Mouse (Mus musculus) midbrain, embryonic 15.5 days (tissue): ENCODE data around the gene Grm4. TPM values are rescaled to one million over a fixed set of nuclear protein-coding genes. Genes with fewer than 3 reads are reported as not detected.

Experiments used
- ATAC-seq: fragments of 200-750 bp; cut with Nextera tagmentation; replicated peaks from 2 replicates; pipeline ENCODE4 v1.8.0; 2017; ENCODE audit warnings: moderate TSS enrichment
- H3K27ac ChIP-seq: fragments of 300-500 bp; sonication (generic); 2 replicates; pipeline ENCODE4 v1.5.1; 2015; ENCODE audit warnings: mild to moderate bottlenecking, inconsistent platforms
- H3K27me3 ChIP-seq: fragments of 300-500 bp; sonication (generic); replicated peaks from 2 replicates; pipeline ENCODE4 v1.6.1; 2015; ENCODE audit warnings: inconsistent platforms
- H3K36me3 ChIP-seq: fragments of 300-500 bp; sonication (generic); replicated peaks from 2 replicates; pipeline ENCODE4 v1.6.1; 2015; ENCODE audit warnings: inconsistent platforms
- H3K4me1 ChIP-seq: fragments of 300-500 bp; sonication (generic); 2 replicates; pipeline ENCODE4 v1.6.1; 2015; ENCODE audit warnings: inconsistent platforms
- H3K4me2 ChIP-seq: fragments of 300-500 bp; sonication (generic); 2 replicates; pipeline ENCODE4 v1.6.1; 2015; ENCODE audit warnings: inconsistent platforms, mild to moderate bottlenecking, moderate library complexity
- H3K4me3 ChIP-seq: fragments of 300-500 bp; sonication (generic); 2 replicates; pipeline ENCODE4 v1.5.1; 2015; ENCODE audit warnings: mild to moderate bottlenecking, inconsistent platforms
- H3K9ac ChIP-seq: fragments of 300-500 bp; sonication (generic); 2 replicates; pipeline ENCODE4 v1.6.1; 2015; ENCODE audit warnings: mild to moderate bottlenecking, inconsistent platforms
- H3K9me3 ChIP-seq: fragments of 300-500 bp; sonication (generic); 2 replicates; pipeline ENCODE4 v1.6.1; 2016; ENCODE audit warnings: inconsistent platforms
- WGBS: fragments of 180-500 bp; shearing (Covaris S2); methylation state at CpG from one replicate; pipeline ENCODE4 v1.1.7; 2015; ENCODE audit warnings: mixed read lengths; 5-methylcytosine and 5-hydroxymethylcytosine counted together
- polyA plus RNA-seq: library from polyadenylated mRNA; unstranded; fragments of >200 nt; fragmentation: Nextera tagmentation; extraction: Ambion mirVana; gene quantifications from 2 replicates; pipeline ENCODE4 v1.2.1, GENCODE M21; 2015

The Grm4 gene
- polyA plus RNA-seq, 1 experiment from 2014 or later, result 10.9 TPM

DNA sequence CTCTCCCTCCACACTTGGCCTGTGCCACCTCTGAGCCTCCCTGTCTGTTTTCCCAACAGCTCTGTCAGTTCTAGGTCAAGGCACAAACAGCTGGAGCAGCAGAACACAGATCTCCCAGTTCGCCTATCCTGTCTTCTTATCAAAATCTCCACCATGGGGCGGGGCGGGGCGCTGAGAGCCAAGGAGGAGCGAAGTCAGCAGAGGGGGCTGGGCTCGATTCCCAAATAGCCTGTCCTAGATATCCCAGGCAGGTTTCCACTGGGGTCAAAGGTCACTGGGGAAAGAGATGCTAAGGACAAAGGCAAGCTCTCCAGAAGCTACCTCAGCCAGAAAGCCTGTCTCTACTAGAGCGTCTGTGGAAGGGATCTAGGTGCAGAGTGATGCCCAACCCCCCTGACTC, 79.4 kb downstream of the Grm4 start:
- no peak overlapping the region for H3K9ac ChIP-seq
- no peak overlapping the region for H3K4me3 ChIP-seq
- H3K27ac ChIP-seq, result no peak overlapping the region
- no peak overlapping the region for H3K4me2 ChIP-seq
- no peaks in the 10 kb centered on the region for H3K27me3 ChIP-seq
- H3K9me3 ChIP-seq, result no peaks in the 10 kb centered on the region
- ATAC-seq, result no peak
- H3K4me1 ChIP-seq, result peaks cover 15% of the 10 kb centered on the region
- no peaks in the 10 kb centered on the region for H3K36me3 ChIP-seq
- WGBS, result 53% methylated on average over 7 of the region's 7 CpGs

DNA sequence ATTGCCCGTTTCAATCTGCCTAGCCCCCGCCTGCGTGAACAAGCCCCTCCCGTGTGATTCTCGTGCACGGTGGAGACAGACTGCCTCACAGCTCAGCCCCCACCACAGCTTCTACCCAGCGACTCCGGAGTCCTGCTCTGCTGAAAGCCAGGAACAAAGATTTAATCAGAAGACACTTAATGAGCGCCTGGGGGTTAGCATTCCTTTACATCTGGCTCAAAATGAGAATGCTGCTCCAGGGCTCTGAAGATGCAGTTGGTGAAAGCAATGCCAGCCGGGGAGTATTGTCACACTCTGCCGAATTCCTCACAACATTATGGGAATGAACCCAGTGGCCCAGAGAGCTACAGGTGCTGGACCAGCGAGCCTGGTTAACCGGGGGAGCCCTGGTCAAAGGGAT, 85.4 kb downstream of the Grm4 start:
- 18% methylated on average over 13 of the region's 13 CpGs for WGBS

DNA sequence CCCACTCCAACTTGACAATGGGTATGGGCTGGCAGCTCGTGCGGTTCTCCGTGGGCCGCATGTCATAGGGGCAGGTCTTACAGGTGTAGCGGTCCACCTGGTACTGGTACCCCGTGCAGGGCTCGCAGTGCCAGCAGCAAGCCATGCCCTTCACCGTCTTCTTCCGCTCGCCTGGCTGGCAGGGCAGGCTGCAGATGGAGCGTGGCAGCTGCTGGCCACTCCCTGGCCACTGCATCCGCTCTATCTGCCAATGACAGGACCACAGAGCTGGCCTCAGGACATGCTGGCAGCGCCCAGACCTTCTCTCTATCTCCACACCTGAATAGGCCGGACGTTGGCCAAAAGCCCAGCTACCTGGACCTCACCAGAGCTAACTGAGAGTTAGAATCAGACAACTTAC, 86.0 kb downstream of the Grm4 start:
- H3K4me1 ChIP-seq, result peaks cover 25% of the 10 kb centered on the region
- no peak for ATAC-seq
- H3K9me3 ChIP-seq, result no peaks in the 10 kb centered on the region
- H3K36me3 ChIP-seq, result no peaks in the 10 kb centered on the region
- no peak overlapping the region for H3K4me3 ChIP-seq
- no peak overlapping the region for H3K4me2 ChIP-seq
- 95% methylated on average over 15 of the region's 15 CpGs for WGBS
- no peaks in the 10 kb centered on the region for H3K27me3 ChIP-seq
- H3K9ac ChIP-seq, result no peak overlapping the region
- no peak overlapping the region for H3K27ac ChIP-seq

More for the DNA sequence above, 85.4 kb downstream of the Grm4 start:
- H3K4me2 ChIP-seq, result no peak overlapping the region
- H3K9me3 ChIP-seq, result no peaks in the 10 kb centered on the region
- H3K4me3 ChIP-seq, result no peak overlapping the region
- no peaks in the 10 kb centered on the region for H3K36me3 ChIP-seq
- no peak overlapping the region for H3K9ac ChIP-seq
- 0 out of 2 replicates have a peak overlapping the region, but pooled peaks have one; percentile 12 for H3K27ac ChIP-seq
- no peak for ATAC-seq
- no peaks in the 10 kb centered on the region for H3K27me3 ChIP-seq
- H3K4me1 ChIP-seq, result peaks cover 25% of the 10 kb centered on the region

DNA sequence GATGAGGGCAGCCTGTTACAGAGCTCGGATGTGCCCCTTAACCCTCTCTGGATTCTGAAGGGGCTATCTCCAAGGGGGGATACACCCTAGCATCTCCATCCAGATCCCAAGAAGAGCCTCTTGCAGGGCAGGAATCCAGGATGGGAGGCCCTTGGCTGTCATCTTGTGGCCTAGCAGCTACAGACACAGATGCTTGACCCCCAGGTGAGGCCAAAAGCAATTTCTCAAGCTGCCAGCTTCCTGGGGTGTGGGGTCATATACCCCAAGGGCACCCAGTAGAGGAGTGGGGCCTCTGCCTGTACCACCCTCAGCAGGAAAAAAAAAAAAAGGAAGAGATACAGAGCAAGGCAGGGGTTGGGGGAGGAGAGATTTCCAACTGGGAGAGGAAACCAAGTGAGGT, 87.1 kb downstream of the Grm4 start:
- H3K9me3 ChIP-seq, result no peaks in the 10 kb centered on the region
- no peak overlapping the region for H3K4me2 ChIP-seq
- peaks cover 25% of the 10 kb centered on the region for H3K4me1 ChIP-seq
- H3K4me3 ChIP-seq, result no peak overlapping the region
- no peak overlapping the region for H3K27ac ChIP-seq
- no peak for ATAC-seq
- WGBS, result 82% methylated on average over 1 of the region's 1 CpGs
- no peak overlapping the region for H3K9ac ChIP-seq
- H3K27me3 ChIP-seq, result no peaks in the 10 kb centered on the region
- H3K36me3 ChIP-seq, result no peaks in the 10 kb centered on the region

DNA sequence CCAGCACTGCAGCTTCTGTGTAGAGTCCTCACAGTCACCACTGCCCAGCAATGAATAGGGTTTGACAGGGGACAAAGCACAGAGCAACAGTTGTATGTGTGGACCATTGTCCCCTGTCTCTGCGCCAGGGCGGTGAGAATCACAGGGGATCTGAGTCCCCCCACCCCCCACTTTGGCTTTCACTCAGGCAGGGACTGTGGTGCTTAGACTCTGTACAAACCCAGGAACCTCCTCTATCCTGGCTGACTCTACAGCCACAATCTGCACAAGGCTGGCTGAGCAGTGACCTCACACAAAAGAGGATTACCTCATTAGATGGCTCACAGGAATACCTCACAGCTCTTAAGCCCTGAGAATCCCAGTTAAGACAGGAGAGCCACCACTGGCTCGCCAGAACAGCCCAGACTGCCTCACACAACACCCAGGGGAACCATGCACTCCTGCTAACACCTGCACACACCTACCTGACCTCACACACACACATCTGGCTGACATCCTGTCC, 88.0 kb downstream of the Grm4 start:
- H3K9ac ChIP-seq, result no peak overlapping the region
- no peak overlapping the region for H3K4me3 ChIP-seq
- H3K27me3 ChIP-seq, result no peaks in the 10 kb centered on the region
- no peaks in the 10 kb centered on the region for H3K9me3 ChIP-seq
- H3K27ac ChIP-seq, result no peak overlapping the region
- H3K4me1 ChIP-seq, result peaks cover 25% of the 10 kb centered on the region
- WGBS, result 19% methylated on average over 3 of the region's 3 CpGs
- peak; percentile 31 for ATAC-seq
- H3K4me2 ChIP-seq, result no peak overlapping the region
- no peaks in the 10 kb centered on the region for H3K36me3 ChIP-seq

DNA sequence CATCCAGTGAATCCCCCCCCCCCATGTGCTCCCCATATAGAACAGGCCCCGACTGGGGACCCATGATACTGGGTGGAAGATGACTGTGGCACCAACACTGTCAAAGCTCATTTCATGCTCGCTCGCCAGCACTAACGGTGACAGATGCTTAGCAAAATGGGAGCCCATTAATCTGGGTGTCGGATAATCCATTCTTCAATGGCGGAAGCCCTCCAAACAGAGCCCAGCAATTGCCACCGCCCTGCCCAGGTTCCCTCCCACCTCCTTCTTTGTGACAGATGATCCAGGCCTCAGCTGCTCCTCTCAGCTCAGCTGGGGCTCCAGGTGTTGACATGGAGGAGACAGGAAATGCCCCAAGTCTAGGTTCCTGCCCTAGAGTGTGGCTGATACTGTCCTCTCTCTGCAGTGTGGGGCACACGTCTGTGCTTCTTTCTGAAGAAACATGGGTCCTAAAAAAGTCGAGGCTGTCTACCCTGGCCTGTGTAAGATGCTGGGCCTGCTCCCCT, 89.0 kb downstream of the Grm4 start:
- Histone ChIP-seq H3K9me3 (no peaks in the 10 kb centered on the region), H3K4me2 (no peak overlapping the region), H3K27me3 (no peaks in the 10 kb centered on the region), H3K4me3 (no peak overlapping the region), H3K9ac (no peak overlapping the region), H3K36me3 (no peaks in the 10 kb centered on the region), H3K4me1 (peaks cover 25% of the 10 kb centered on the region), H3K27ac (0 out of 2 replicates have a peak overlapping the region, but pooled peaks have one; percentile 11)
- 32% methylated on average over 9 of the region's 9 CpGs for WGBS
- no peak for ATAC-seq

DNA sequence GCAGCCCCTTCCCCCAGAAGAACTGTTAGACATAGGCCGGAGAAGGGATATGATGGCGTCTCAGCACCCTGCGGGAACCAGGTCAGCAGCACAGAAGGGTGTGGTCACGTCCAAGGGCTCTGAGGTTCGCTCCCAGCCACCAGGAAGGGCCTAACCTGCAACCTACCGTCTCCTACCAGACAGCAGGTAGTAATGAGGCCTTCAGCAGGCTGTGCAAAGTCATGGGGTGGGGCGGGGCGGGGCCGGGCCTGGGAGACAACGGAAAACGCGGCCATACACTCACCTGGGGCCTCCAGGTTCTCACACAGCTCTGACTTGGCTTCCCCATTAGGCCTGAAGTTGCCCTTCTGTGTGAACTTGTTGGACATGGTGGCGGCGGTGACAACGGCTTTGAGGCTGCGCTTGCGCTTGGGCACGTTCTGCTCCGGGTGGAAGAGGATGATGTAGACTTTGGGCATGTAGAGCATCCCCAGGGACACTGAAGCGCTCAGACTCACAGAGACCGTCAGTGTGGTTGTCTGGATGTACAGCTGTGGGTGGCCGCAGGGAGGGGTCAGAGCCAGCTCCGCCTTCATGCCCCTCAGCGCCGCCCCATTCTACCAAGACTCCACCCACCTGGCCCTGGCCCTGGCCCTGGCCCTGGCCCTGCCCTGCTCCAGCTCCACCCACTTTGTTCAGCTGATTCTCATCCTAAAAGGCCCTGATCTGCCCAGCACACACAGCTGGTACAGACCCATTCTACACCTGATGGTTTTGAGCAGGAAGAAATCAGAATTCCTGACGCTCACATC, 90.0 kb downstream of the Grm4 start:
- no peak overlapping the region for H3K4me3 ChIP-seq
- H3K4me1 ChIP-seq, result peaks cover 25% of the 10 kb centered on the region
- H3K9ac ChIP-seq, result no peak overlapping the region
- H3K27ac ChIP-seq, result no peak overlapping the region
- no peaks in the 10 kb centered on the region for H3K9me3 ChIP-seq
- ATAC-seq, result no peak
- H3K27me3 ChIP-seq, result no peaks in the 10 kb centered on the region
- no peak overlapping the region for H3K4me2 ChIP-seq
- no peaks in the 10 kb centered on the region for H3K36me3 ChIP-seq
- WGBS, result 88% methylated on average over 26 of the region's 26 CpGs

DNA sequence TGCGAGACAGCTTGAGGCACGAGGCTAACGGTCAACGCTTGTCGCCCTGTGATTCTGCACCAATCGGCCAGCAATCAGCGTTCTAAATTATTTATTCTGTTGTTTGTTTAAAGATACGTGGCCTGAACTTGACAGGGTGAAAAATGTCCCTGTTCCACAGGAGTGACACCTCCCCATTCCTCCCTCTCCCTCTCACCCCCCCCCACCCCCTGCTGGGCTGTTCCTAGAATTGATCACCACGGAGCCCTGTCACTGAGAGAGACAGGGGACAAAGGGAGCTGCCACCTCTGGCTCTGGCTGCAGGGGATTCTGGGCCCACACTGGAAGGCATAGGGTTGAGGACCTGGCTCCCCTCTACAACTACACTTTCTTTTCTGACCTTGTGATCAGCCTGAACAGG, 91.4 kb downstream of the Grm4 start:
- 48% methylated on average over 9 of the region's 9 CpGs for whole genome bisulfite sequencing

DNA sequence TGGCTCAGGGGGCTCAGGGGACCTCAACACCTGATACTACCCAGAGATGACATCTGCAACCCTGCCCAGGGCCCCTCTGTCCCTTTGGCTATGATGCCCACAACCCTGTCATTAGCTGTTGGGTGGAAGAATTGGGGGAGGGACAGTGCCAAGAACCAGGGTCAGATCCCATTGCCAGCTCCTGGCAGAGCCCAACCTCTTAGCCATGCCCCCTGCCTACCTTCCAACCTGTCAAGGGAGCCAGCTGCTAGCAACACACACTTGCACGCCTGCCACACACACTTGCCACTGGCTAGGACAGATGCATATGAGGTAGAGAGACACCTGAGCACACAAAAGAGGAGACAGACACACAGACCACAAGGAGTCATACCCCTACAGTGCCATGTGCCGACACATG, 96.2 kb downstream of the Grm4 start:
- 89% methylated on average over 2 of the region's 2 CpGs for WGBS
- no peak overlapping the region for H3K27ac ChIP-seq
- H3K4me2 ChIP-seq, result no peak overlapping the region
- H3K4me3 ChIP-seq, result no peak overlapping the region
- H3K4me1 ChIP-seq, result peaks cover 23% of the 10 kb centered on the region
- H3K27me3 ChIP-seq, result no peaks in the 10 kb centered on the region
- ATAC-seq, result no peak
- H3K36me3 ChIP-seq, result no peaks in the 10 kb centered on the region
- no peak overlapping the region for H3K9ac ChIP-seq
- H3K9me3 ChIP-seq, result no peaks in the 10 kb centered on the region

More for the DNA sequence above, 91.4 kb downstream of the Grm4 start:
- peaks cover 13% of the 10 kb centered on the region for H3K4me1 ChIP-seq
- no peaks in the 10 kb centered on the region for H3K36me3 ChIP-seq
- ATAC-seq, result no peak
- H3K9ac ChIP-seq, result no peak overlapping the region
- no peak overlapping the region for H3K4me3 ChIP-seq
- no peak overlapping the region for H3K4me2 ChIP-seq
- H3K9me3 ChIP-seq, result no peaks in the 10 kb centered on the region
- H3K27ac ChIP-seq, result no peak overlapping the region
- H3K27me3 ChIP-seq, result no peaks in the 10 kb centered on the region

DNA sequence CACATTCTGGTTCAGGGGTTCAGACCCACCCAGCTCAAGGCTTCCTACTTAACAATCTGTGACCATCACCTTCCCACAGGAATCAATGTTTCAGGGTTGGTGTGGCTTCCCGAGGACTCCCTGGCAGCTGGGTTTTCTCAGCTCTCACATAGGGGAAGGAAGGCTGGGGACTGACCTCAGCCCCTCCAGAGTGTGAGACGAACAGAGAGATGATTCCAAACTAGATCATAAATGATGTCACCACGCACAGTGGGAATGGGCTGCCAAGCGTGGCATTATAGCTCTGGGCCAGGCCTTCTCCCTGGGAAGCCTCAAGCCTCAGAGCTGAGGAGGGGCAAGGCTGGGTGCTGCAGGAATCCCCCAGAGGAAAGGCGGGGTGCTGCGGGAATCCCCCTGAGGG, 96.8 kb downstream of the Grm4 start:
- no peak overlapping the region for H3K9ac ChIP-seq
- peaks cover 23% of the 10 kb centered on the region for H3K4me1 ChIP-seq
- no peaks in the 10 kb centered on the region for H3K27me3 ChIP-seq
- H3K4me2 ChIP-seq, result no peak overlapping the region
- no peak overlapping the region for H3K27ac ChIP-seq
- ATAC-seq, result no peak
- 81% methylated on average over 6 of the region's 6 CpGs for WGBS
- H3K9me3 ChIP-seq, result no peaks in the 10 kb centered on the region
- H3K36me3 ChIP-seq, result no peaks in the 10 kb centered on the region
- no peak overlapping the region for H3K4me3 ChIP-seq

DNA sequence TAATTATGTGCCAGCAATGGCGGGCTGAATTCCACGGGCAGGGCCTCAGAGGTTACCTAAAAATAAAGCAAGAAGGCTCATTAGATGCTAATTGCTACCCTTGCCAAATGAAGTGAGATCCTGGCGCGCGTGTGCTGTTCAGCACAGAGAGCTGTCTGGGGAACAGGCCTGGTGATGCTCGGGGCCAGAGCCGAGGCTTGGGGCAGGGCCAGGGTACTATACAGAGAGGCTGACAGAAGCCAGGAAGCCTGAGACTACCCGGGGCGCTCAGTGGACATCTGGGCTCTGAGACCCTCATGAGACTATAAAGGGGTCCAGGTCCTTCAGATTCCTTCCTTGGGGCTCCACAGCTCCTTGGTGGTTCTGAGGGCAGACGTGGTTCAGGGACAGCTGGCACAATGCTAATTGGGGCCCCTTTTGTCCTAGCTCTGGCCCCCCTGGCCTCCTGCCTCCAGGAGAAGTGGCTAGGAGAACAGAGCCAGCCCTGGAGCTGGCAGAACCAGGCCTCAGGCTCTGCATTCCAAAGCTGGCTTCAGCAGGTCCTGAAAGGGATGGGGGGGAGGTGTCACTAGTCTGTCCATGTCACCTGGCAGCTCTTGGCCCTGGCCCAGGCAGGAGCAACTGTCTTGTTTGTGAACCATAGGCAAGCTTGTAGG, 98.3 kb downstream of the Grm4 start:
- H3K4me3 ChIP-seq, result no peak overlapping the region
- WGBS, result 14% methylated on average over 10 of the region's 10 CpGs
- no peaks in the 10 kb centered on the region for H3K27me3 ChIP-seq
- peak overlapping the region; percentile 78 for H3K27ac ChIP-seq
- H3K4me2 ChIP-seq, result no peak overlapping the region
- H3K9me3 ChIP-seq, result no peaks in the 10 kb centered on the region
- no peaks in the 10 kb centered on the region for H3K36me3 ChIP-seq
- peak; percentile 79 for ATAC-seq
- H3K4me1 ChIP-seq, result peaks cover 23% of the 10 kb centered on the region
- H3K9ac ChIP-seq, result peak overlapping the region; percentile 8; the same call in 1 of the 2 replicates

DNA sequence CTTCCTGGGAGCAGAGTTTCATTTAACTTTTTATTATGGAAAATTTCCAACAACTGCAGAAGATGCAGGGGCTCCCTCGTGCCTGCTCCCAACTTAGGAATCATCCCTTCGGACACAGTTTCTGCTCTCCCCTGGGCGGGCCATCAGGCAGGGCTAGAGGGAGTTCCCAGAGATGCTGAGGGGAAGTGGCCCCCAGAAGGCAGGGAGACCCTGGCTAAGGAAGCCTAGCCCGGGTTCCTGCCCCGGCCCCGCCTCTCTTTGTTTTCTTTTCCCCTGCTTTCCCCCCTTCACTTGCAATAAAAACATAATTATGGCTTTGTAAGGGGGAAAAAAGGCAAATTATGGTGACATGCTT, 98.9 kb downstream of the Grm4 start:
- ATAC-seq, result 0 out of 2 replicates have a peak, but pooled peaks have one; percentile 49
- no peaks in the 10 kb centered on the region for H3K27me3 ChIP-seq
- WGBS, result 22% methylated on average over 6 of the region's 6 CpGs
- no peak overlapping the region for H3K4me3 ChIP-seq
- H3K9ac ChIP-seq, result no peak overlapping the region
- peaks cover 23% of the 10 kb centered on the region for H3K4me1 ChIP-seq
- no peaks in the 10 kb centered on the region for H3K9me3 ChIP-seq
- peak overlapping the region; percentile 78 for H3K27ac ChIP-seq
- H3K4me2 ChIP-seq, result no peak overlapping the region
- H3K36me3 ChIP-seq, result no peaks in the 10 kb centered on the region
